Mouse (Mus musculus): ENCODE measurements around the gene Col5a1. TPM values are rescaled to one million over a fixed set of nuclear protein-coding genes. Genes with fewer than 3 reads are reported as not detected.

Gene Col5a1
- polyA plus RNA-seq, 1 experiment = 172 TPM

DNA sequence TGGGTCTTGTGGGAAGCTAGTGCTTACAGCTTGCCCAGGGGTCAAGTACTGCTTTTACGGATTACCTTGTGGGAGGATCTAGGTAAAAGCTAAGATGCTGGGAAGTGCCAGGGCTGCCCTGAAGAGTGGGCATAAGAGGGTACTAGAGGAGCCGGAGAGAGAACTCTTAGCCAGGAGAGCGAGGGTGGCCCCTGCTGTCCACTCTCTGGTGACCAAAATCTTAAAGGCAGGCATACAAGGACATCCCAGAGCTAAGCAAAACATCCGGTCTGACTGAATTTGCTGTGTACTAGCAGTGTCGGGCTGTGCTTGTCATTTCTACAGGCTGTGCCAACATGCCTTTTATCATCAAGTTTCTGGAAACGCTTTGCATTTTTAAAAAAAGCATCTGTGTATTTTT, 44.9 kb downstream of the Col5a1 start:
- Histone ChIP-seq H3K36me3 (ENCODE audit: control insufficient read depth, insufficient read depth) (peaks cover 45% of the 10 kb centered on the region), H3K79me2 (ENCODE audit: control insufficient read depth, insufficient read depth) (peaks cover 80% of the 10 kb centered on the region), H3ac (ENCODE audit: control insufficient read depth, insufficient read length) (no peak overlapping the region), H3K4me3 (no peak overlapping the region), H3K4me2 (ENCODE audit: low read depth) (no peak overlapping the region), H3K27me3 (ENCODE audit: control insufficient read depth, insufficient read depth, insufficient read length) (no peaks in the 10 kb centered on the region)
- TF ChIP-seq REST (IDR thresholded peaks at IDR 0.05; ENCODE audit: insufficient read depth, insufficient read length) = no peak
- no peak for TF ChIP-seq MYOD1 (IDR thresholded peaks at IDR 0.05; ENCODE audit: control insufficient read depth in 1 of 3, insufficient read length in 2 of 3, low read depth in 2 of 3)
- no peak for TF ChIP-seq USF1 (IDR thresholded peaks at IDR 0.05; ENCODE audit: low read depth)
- TF ChIP-seq POLR2AphosphoS2 (IDR thresholded peaks at IDR 0.05; ENCODE audit: insufficient read length, low read depth) = no peak

DNA sequence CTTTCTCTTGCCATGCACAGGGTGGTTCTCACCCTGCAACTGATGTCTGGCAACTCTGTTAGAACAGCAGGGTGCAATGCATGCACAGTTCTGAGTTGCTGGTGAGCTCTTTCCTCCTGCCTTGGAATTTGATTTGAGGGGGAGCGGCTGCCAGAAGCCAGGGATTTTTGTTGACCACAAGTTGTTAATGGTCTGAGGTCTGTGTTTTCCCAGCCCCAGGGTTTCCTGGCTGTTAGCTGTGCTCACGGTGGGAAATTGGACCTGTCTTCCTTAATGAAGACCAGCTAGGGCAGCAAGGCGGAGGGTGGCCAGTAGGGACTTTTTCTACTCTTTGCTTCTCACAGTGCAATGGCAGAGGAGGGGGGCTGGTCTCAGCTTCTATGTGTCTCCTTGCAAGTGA, 45.7 kb downstream of the Col5a1 start:
- Histone ChIP-seq H3ac (ENCODE audit: control insufficient read depth, insufficient read length) (no peak overlapping the region), H3K79me2 (ENCODE audit: control insufficient read depth, insufficient read depth) (peaks cover 74% of the 10 kb centered on the region), H3K36me3 (ENCODE audit: control insufficient read depth, insufficient read depth) (peaks cover 43% of the 10 kb centered on the region), H3K27me3 (ENCODE audit: control insufficient read depth, insufficient read depth, insufficient read length) (no peaks in the 10 kb centered on the region), H3K4me2 (ENCODE audit: low read depth) (no peak overlapping the region), H3K4me3 (no peak overlapping the region)
- TF ChIP-seq CEBPB (IDR thresholded peaks at IDR 0.05; ENCODE audit: insufficient read depth, poor library complexity, severe bottlenecking) (no peak), REST (IDR thresholded peaks at IDR 0.05; ENCODE audit: insufficient read depth, insufficient read length) (no peak)

DNA sequence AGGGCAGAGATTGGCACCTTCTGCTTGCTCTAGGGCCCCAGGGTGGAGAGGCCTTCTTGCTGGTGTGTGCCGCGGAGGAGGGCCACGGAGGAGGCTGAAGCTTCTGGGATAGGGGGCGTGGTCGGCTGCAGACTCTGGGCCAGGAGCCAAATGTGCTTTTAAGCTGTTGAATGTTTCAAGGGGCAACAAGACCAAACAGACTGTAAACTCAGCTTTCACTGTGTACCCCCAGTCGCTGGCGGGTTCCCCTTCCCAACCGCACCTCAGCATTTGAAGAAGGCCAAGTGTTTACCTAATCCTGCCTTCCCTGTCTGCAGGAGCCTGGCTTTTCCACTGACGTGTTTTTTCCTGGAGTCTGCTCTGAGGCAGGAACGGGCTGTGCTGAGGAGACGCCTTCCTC, 48.0 kb downstream of the Col5a1 start:
- no peak overlapping the region for H3ac ChIP-seq (ENCODE audit: control insufficient read depth, insufficient read length)
- peaks cover 39% of the 10 kb centered on the region for H3K36me3 ChIP-seq (ENCODE audit: control insufficient read depth, insufficient read depth)
- no peak overlapping the region for H3K4me3 ChIP-seq
- TF ChIP-seq POLR2AphosphoS2 (IDR thresholded peaks at IDR 0.05; ENCODE audit: insufficient read length, low read depth) = peak; percentile 6
- no peak for TF ChIP-seq E2F4 (IDR thresholded peaks at IDR 0.05; ENCODE audit: insufficient read depth)
- no peak for TF ChIP-seq TCF12 (IDR thresholded peaks at IDR 0.05; ENCODE audit: insufficient read depth, poor library complexity, severe bottlenecking)
- TF ChIP-seq POLR2A (IDR thresholded peaks at IDR 0.05; ENCODE audit: insufficient read length, low read depth) = no peak
- H3K4me2 ChIP-seq (ENCODE audit: low read depth) = no peak overlapping the region
- H3K79me2 ChIP-seq (ENCODE audit: control insufficient read depth, insufficient read depth) = peaks cover 74% of the 10 kb centered on the region
- H3K27me3 ChIP-seq (ENCODE audit: control insufficient read depth, insufficient read depth, insufficient read length) = no peaks in the 10 kb centered on the region

- H3K36me3 ChIP-seq (ENCODE audit: control insufficient read depth, insufficient read depth) = peaks cover 42% of the 10 kb centered on the region
- no peak overlapping the region for H3K4me2 ChIP-seq (ENCODE audit: low read depth)
- H3K79me2 ChIP-seq (ENCODE audit: control insufficient read depth, insufficient read depth) = peaks cover 74% of the 10 kb centered on the region
- TF ChIP-seq POLR2AphosphoS2 (IDR thresholded peaks at IDR 0.05; ENCODE audit: insufficient read length, low read depth) = no peak
- no peaks in the 10 kb centered on the region for H3K27me3 ChIP-seq (ENCODE audit: control insufficient read depth, insufficient read depth, insufficient read length)
- H3K4me3 ChIP-seq = no peak overlapping the region
- no peak overlapping the region for H3ac ChIP-seq (ENCODE audit: control insufficient read depth, insufficient read length)
Measured at GRCm38 (mm10) chr2:27934831-27935230, 48.6 kb downstream of the Col5a1 start.

- Histone ChIP-seq H3K4me2 (ENCODE audit: low read depth) (peak overlapping the region; percentile 48), H3K4me3 (no peak overlapping the region), H3K36me3 (ENCODE audit: control insufficient read depth, insufficient read depth) (peaks cover 41% of the 10 kb centered on the region), H3K79me2 (ENCODE audit: control insufficient read depth, insufficient read depth) (peaks cover 74% of the 10 kb centered on the region), H3ac (ENCODE audit: control insufficient read depth, insufficient read length) (no peak overlapping the region), H3K27me3 (ENCODE audit: control insufficient read depth, insufficient read depth, insufficient read length) (no peaks in the 10 kb centered on the region)
- TF ChIP-seq MYOD1 (IDR thresholded peaks at IDR 0.05; ENCODE audit: control insufficient read depth in 1 of 3, insufficient read length in 2 of 3, low read depth in 2 of 3) (peak in 1 of 3 experiments; percentile 36), TCF12 (IDR thresholded peaks at IDR 0.05; ENCODE audit: insufficient read depth, poor library complexity, severe bottlenecking) (no peak), REST (IDR thresholded peaks at IDR 0.05; ENCODE audit: insufficient read depth, insufficient read length) (no peak), MAX (IDR thresholded peaks at IDR 0.05; ENCODE audit: low read depth) (no peak), SRF (IDR thresholded peaks at IDR 0.05; ENCODE audit: control insufficient read depth, insufficient read length, low read depth) (no peak), MYOG (IDR thresholded peaks at IDR 0.05; ENCODE audit: control insufficient read depth in 1 of 3, insufficient read depth in 1 of 3, insufficient read length in 2 of 3, low read depth in 2 of 3) (no peak), CEBPB (IDR thresholded peaks at IDR 0.05; ENCODE audit: insufficient read depth, poor library complexity, severe bottlenecking) (no peak)
Measured at GRCm38 (mm10) chr2:27935441-27935840, 49.2 kb downstream of the Col5a1 start.

GRCm38 (mm10) chr2:27936607-27937191, 50.5 kb downstream of the Col5a1 start:
- Histone ChIP-seq H3K4me2 (ENCODE audit: low read depth) (peak overlapping the region; percentile 48), H3ac (ENCODE audit: control insufficient read depth, insufficient read length) (no peak overlapping the region), H3K27me3 (ENCODE audit: control insufficient read depth, insufficient read depth, insufficient read length) (no peaks in the 10 kb centered on the region), H3K36me3 (ENCODE audit: control insufficient read depth, insufficient read depth) (peaks cover 42% of the 10 kb centered on the region), H3K4me3 (no peak overlapping the region), H3K79me2 (ENCODE audit: control insufficient read depth, insufficient read depth) (peaks cover 76% of the 10 kb centered on the region)
- peak in 1 of 3 experiments; percentile 30 for TF ChIP-seq MYOG (IDR thresholded peaks at IDR 0.05; ENCODE audit: control insufficient read depth in 1 of 3, insufficient read depth in 1 of 3, insufficient read length in 2 of 3, low read depth in 2 of 3)
- no peak for TF ChIP-seq TCF3 (IDR thresholded peaks at IDR 0.05; ENCODE audit: insufficient read length, low read depth)
- TF ChIP-seq POLR2A (IDR thresholded peaks at IDR 0.05; ENCODE audit: insufficient read length, low read depth) = peak; percentile 23
- TF ChIP-seq CEBPB (IDR thresholded peaks at IDR 0.05; ENCODE audit: insufficient read depth, poor library complexity, severe bottlenecking) = no peak
- TF ChIP-seq REST (IDR thresholded peaks at IDR 0.05; ENCODE audit: insufficient read depth, insufficient read length) = no peak
- TF ChIP-seq MYOD1 (IDR thresholded peaks at IDR 0.05; ENCODE audit: control insufficient read depth in 1 of 3, insufficient read length in 2 of 3, low read depth in 2 of 3) = peak in 1 of 3 experiments; percentile 39
- TF ChIP-seq MAX (IDR thresholded peaks at IDR 0.05; ENCODE audit: low read depth) = no peak
- TF ChIP-seq SRF (IDR thresholded peaks at IDR 0.05; ENCODE audit: control insufficient read depth, insufficient read length, low read depth) = no peak
- no peak for TF ChIP-seq E2F4 (IDR thresholded peaks at IDR 0.05; ENCODE audit: insufficient read depth)
- TF ChIP-seq POLR2AphosphoS2 (IDR thresholded peaks at IDR 0.05; ENCODE audit: insufficient read length, low read depth) = peak; percentile 67
- no peak for TF ChIP-seq USF1 (IDR thresholded peaks at IDR 0.05; ENCODE audit: low read depth)
- TF ChIP-seq TCF12 (IDR thresholded peaks at IDR 0.05; ENCODE audit: insufficient read depth, poor library complexity, severe bottlenecking) = no peak

All from myocyte (in vitro differentiated cells).